Mouse (Mus musculus) kidney, embryonic 14.5 days (tissue): ENCODE measurements at regions not wholly inside any gene's neighbourhood (a gene's known extent, or its start where the extent isn't known, plus 50 kb on each side); places are given as distances from the start of the nearest gene placed in this dataset.

Experiments used
- ATAC-seq: fragments of 200-750 bp; cut with Nextera tagmentation; 2 replicates; pipeline ENCODE4 v1.8.0; 2017; ENCODE audit warnings: moderate number of reproducible peaks, mild to moderate bottlenecking, moderate TSS enrichment, moderate library complexity; ENCODE audit not compliant: low FRiP score, low TSS enrichment
- H3K27ac ChIP-seq: fragments of 300-500 bp; sonication (generic); 2 replicates; pipeline ENCODE4 v1.5.1; 2014; ENCODE audit warnings: low read depth, mild to moderate bottlenecking, low read length, moderate library complexity, mixed read lengths
- H3K27me3 ChIP-seq: fragments of 300-500 bp; sonication (generic); 2 replicates; pipeline ENCODE4 v1.6.1; 2014; ENCODE audit warnings: mild to moderate bottlenecking, low read length; ENCODE audit not compliant: control insufficient read depth, insufficient read depth
- H3K36me3 ChIP-seq: fragments of 300-500 bp; sonication (generic); 2 replicates; pipeline ENCODE4 v1.6.1; 2014; ENCODE audit warnings: low read length, mixed read lengths; ENCODE audit not compliant: control insufficient read depth, insufficient read depth
- H3K4me1 ChIP-seq: fragments of 300-500 bp; sonication (generic); 2 replicates; pipeline ENCODE4 v1.6.1; 2014; ENCODE audit warnings: low read length, mixed read lengths; ENCODE audit not compliant: control insufficient read depth, insufficient read depth
- H3K4me2 ChIP-seq: fragments of 300-500 bp; sonication (generic); replicated peaks from 2 replicates; pipeline ENCODE4 v1.6.1; 2014; ENCODE audit warnings: low read depth, mild to moderate bottlenecking, low read length
- H3K4me3 ChIP-seq: fragments of 300-500 bp; sonication (generic); 2 replicates; pipeline ENCODE4 v1.5.1; 2014; ENCODE audit warnings: mild to moderate bottlenecking, low read length
- H3K9ac ChIP-seq: fragments of 300-500 bp; sonication (generic); 2 replicates; pipeline ENCODE4 v1.6.1; 2014; ENCODE audit warnings: low read depth, mild to moderate bottlenecking, low read length, moderate library complexity
- H3K9me3 ChIP-seq: fragments of 300-500 bp; sonication (generic); 2 replicates; pipeline ENCODE4 v1.6.1; 2016; ENCODE audit warnings: low read length; ENCODE audit not compliant: control insufficient read depth
- WGBS: fragments of 180-500 bp; shearing (Covaris S2); extraction: QIAGEN DNeasy Blood & Tissue Kit; methylation state at CpG from one replicate; pipeline ENCODE4 v1.1.7; 2014; 5-methylcytosine and 5-hydroxymethylcytosine counted together

DNA sequence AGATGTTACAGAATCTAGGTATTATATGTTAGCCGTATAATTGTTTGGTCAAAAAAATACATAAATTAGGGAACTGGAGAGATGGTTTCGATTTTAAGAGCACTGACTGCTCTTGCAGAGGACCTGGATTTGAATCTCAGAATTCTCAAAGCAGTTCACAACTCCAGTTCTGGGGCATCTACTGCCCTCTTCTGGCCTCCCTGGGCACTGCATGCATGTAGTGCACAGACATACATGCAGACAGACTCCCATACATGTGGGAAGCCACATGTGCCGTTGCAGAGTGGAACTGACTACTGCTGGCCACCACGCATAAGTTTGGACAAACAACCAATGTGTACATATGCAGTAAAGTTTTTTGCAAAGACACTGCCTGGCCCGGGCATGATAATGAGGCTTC is 62.0 kb upstream of the Foxn2 start:
- ATAC-seq, result no peak
- 79% methylated on average over 5 of the region's 5 CpGs for WGBS
- no peaks in the 10 kb centered on the region for H3K9me3 ChIP-seq
- H3K36me3 ChIP-seq, result no peaks in the 10 kb centered on the region
- H3K4me1 ChIP-seq, result no peaks in the 10 kb centered on the region
- no peaks in the 10 kb centered on the region for H3K27me3 ChIP-seq
- H3K4me2 ChIP-seq, result no peak overlapping the region
- H3K9ac ChIP-seq, result no peak overlapping the region
- H3K27ac ChIP-seq, result no peak overlapping the region
- H3K4me3 ChIP-seq, result no peak overlapping the region

DNA sequence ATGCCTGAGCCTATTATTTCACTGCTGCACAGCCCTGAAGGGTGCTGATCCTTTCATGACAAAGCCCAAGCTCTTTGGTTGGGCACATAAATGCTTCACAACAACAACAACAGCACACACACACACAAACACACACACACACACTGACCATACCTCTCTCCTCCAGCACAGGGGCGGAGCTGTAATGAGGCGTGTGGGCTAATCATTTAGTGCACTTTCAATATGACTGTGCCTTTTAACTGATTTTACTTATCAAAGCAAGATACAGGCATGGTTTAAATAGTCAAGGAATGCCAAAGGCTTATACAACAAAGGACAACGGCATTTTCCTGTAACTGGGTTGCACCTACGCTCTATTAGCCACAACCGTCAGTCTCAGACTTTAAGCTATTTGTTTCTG is 61.1 kb upstream of the Foxn2 start:
- no peak for ATAC-seq
- Histone ChIP-seq H3K4me3 (no peak overlapping the region), H3K4me2 (no peak overlapping the region), H3K9me3 (no peaks in the 10 kb centered on the region), H3K27ac (no peak overlapping the region), H3K9ac (no peak overlapping the region), H3K4me1 (no peaks in the 10 kb centered on the region), H3K36me3 (no peaks in the 10 kb centered on the region), H3K27me3 (no peaks in the 10 kb centered on the region)
- WGBS, result 95% methylated on average over 5 of the region's 5 CpGs

GRCm38 (mm10) chr17:88381106-88381505 is 59.4 kb upstream of the Foxn2 start:
- WGBS, result 58% methylated on average over 9 of the region's 9 CpGs
- Histone ChIP-seq H3K36me3 (no peaks in the 10 kb centered on the region), H3K27me3 (no peaks in the 10 kb centered on the region), H3K4me2 (no peak overlapping the region), H3K9me3 (no peaks in the 10 kb centered on the region), H3K9ac (no peak overlapping the region), H3K4me1 (no peaks in the 10 kb centered on the region), H3K4me3 (no peak overlapping the region), H3K27ac (no peak overlapping the region)
- no peak for ATAC-seq

GRCm38 (mm10) chr17:88383447-88383846 is 57.1 kb upstream of the Foxn2 start:
- Histone ChIP-seq H3K9me3 (no peaks in the 10 kb centered on the region), H3K9ac (no peak overlapping the region), H3K4me3 (no peak overlapping the region), H3K4me1 (no peaks in the 10 kb centered on the region), H3K4me2 (no peak overlapping the region), H3K27me3 (no peaks in the 10 kb centered on the region), H3K36me3 (no peaks in the 10 kb centered on the region), H3K27ac (no peak overlapping the region)
- 75% methylated on average over 4 of the region's 4 CpGs for WGBS
- no peak for ATAC-seq

GRCm38 (mm10) chr17:88388441-88388951 is 52.0 kb upstream of the Foxn2 start:
- Histone ChIP-seq H3K27me3 (no peaks in the 10 kb centered on the region), H3K27ac (no peak overlapping the region), H3K36me3 (no peaks in the 10 kb centered on the region), H3K9me3 (no peaks in the 10 kb centered on the region), H3K4me2 (no peak overlapping the region), H3K9ac (no peak overlapping the region), H3K4me3 (no peak overlapping the region), H3K4me1 (no peaks in the 10 kb centered on the region)
- no peak for ATAC-seq
- WGBS, result 82% methylated on average over 15 of the region's 15 CpGs

DNA sequence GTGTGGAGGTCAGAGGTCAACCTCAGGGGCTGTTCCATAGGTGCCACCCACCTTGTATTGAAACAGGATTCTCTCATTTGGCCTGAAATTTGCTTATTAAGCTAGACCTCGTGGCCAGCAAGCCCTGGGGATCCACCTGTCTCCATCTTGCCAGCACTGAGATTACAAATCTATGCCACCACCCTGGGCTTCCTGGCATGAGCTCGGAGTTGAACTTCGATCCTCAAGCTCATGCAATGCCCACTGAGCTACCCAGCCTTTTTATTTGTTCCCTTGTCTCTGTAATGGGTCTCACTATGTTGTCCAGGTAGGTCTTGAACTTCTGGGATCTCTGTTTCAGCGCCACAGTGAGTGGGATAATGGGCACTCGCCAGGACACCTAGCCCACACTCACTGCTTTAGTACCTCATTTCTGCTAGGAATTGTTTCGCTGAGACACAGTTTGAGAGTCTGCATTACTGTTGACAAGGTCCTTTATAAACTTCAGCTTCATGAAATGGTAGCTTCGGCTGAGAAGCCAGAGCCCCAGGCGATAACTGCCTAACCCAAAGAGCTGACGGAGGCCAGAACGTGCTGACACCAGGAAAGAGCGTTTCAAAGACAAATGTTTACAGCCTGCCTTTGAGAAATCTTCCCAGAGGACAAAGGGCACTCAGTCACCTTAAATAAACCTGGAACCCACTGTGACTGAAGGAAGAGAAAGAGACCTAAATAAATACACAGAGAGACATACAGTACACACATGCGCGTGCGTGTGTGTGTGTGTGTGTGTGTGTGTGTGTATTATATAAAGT is 50.6 kb upstream of the Foxn2 start:
- WGBS, result 65% methylated on average over 14 of the region's 14 CpGs
- H3K36me3 ChIP-seq, result no peaks in the 10 kb centered on the region
- H3K4me1 ChIP-seq, result no peaks in the 10 kb centered on the region
- H3K9me3 ChIP-seq, result no peaks in the 10 kb centered on the region
- H3K27me3 ChIP-seq, result no peaks in the 10 kb centered on the region
- H3K4me2 ChIP-seq, result no peak overlapping the region
- H3K27ac ChIP-seq, result no peak overlapping the region
- no peak overlapping the region for H3K9ac ChIP-seq
- H3K4me3 ChIP-seq, result no peak overlapping the region
- no peak for ATAC-seq
